Mouse (Mus musculus) small intestine, adult 2 months (tissue): ENCODE measurements around the gene Eif4a3. TPM values are rescaled to one million over a fixed set of nuclear protein-coding genes. Genes with fewer than 3 reads are reported as not detected.

Experiments used
- H3K27ac ChIP-seq: fragments of 200-500 bp; 2 replicates; pipeline ENCODE4 v1.5.1; 2012; ENCODE audit warnings: low read depth, low read length, control low read depth, inconsistent platforms; ENCODE audit not compliant: insufficient read depth
- H3K27me3 ChIP-seq: fragments of 200-500 bp; 2 replicates; pipeline ENCODE4 v1.6.1; 2012; ENCODE audit warnings: mild to moderate bottlenecking, moderate library complexity, low read length, inconsistent platforms; ENCODE audit not compliant: control insufficient read depth, insufficient read depth
- H3K36me3 ChIP-seq: fragments of 200-500 bp; 2 replicates; pipeline ENCODE4 v1.6.1; 2012; ENCODE audit warnings: mild to moderate bottlenecking, low read length, control low read depth, inconsistent platforms; ENCODE audit not compliant: control insufficient read depth, insufficient read depth
- H3K4me1 ChIP-seq: fragments of 200-500 bp; 2 replicates; pipeline ENCODE4 v1.6.1; 2012; ENCODE audit warnings: low read length, inconsistent platforms, mixed read lengths; ENCODE audit not compliant: control insufficient read depth, insufficient read depth, insufficient read length
- H3K4me3 ChIP-seq: fragments of 200-500 bp; 2 replicates; pipeline ENCODE4 v1.5.1; 2012; ENCODE audit warnings: low read depth, mild to moderate bottlenecking, control low read depth, inconsistent platforms, low read length, moderate library complexity
- CTCF ChIP-seq: fragments of 200-500 bp; IDR thresholded peaks from 2 replicates; pipeline ENCODE4 v1.5.1; 2012; ENCODE audit warnings: low read depth, mild to moderate bottlenecking, control low read depth, inconsistent platforms, low read length, moderate library complexity, mixed read lengths; ENCODE audit not compliant: insufficient replicate concordance, insufficient read length; ENCODE audit errors: extremely low read depth
- POLR2A ChIP-seq: fragments of 200-500 bp; IDR thresholded peaks from 2 replicates; pipeline ENCODE4 v1.6.1; 2012; ENCODE audit warnings: low read depth, mild to moderate bottlenecking, control low read depth, inconsistent platforms, low read length, moderate library complexity
- WGBS: fragments of 180-500 bp; shearing (Covaris S2); methylation state at CpG from one replicate; pipeline ENCODE4 v1.1.7; 2018; 5-methylcytosine and 5-hydroxymethylcytosine counted together
- polyA plus RNA-seq: library from polyadenylated mRNA; depleted of rRNA; stranded (reverse); fragments of >200 nt; gene quantifications from 2 replicates; pipeline ENCODE4 v1.2.3, GENCODE M21; 2012

The Eif4a3 gene
- polyA plus RNA-seq, 1 experiment, result 56.5 TPM

- Histone ChIP-seq H3K4me3 (no peak overlapping the region), H3K4me1 (no peaks in the 10 kb centered on the region), H3K27ac (no peak overlapping the region), H3K36me3 (peaks cover 3% of the 10 kb centered on the region; the same call in 1 of the 2 replicates), H3K27me3 (no peaks in the 10 kb centered on the region)
- 26% methylated on average over 3 of the region's 3 CpGs for WGBS
- TF ChIP-seq CTCF (no peak), POLR2A (no peak)
Measured at GRCm38 (mm10) chr11:119331970-119332369, 32.1 kb upstream of the Eif4a3 start.

GRCm38 (mm10) chr11:119330592-119330991 lies 30.7 kb upstream of the Eif4a3 start:
- Histone ChIP-seq H3K4me3 (no peak overlapping the region), H3K27me3 (no peaks in the 10 kb centered on the region), H3K27ac (no peak overlapping the region), H3K36me3 (peaks cover 6% of the 10 kb centered on the region; the same call in 1 of the 2 replicates), H3K4me1 (no peaks in the 10 kb centered on the region)
- TF ChIP-seq POLR2A (no peak), CTCF (no peak)
- 53% methylated on average over 4 of the region's 4 CpGs for WGBS

- Histone ChIP-seq H3K27me3 (no peaks in the 10 kb centered on the region), H3K36me3 (peaks cover 6% of the 10 kb centered on the region; the same call in 1 of the 2 replicates), H3K4me3 (no peak overlapping the region), H3K27ac (no peak overlapping the region), H3K4me1 (no peaks in the 10 kb centered on the region)
- no peak for TF ChIP-seq POLR2A
- peak; percentile 33; the same call in 1 of the 2 replicates for TF ChIP-seq CTCF
- 82% methylated on average over 1 of the region's 1 CpGs for WGBS
Measured at GRCm38 (mm10) chr11:119325068-119325467, 25.2 kb upstream of the Eif4a3 start.

- WGBS, result 80% methylated on average over 13 of the region's 13 CpGs
- Histone ChIP-seq H3K36me3 (peaks cover 6% of the 10 kb centered on the region), H3K27ac (no peak overlapping the region), H3K4me3 (no peak overlapping the region), H3K4me1 (no peaks in the 10 kb centered on the region), H3K27me3 (no peaks in the 10 kb centered on the region)
- TF ChIP-seq POLR2A (no peak), CTCF (no peak)
Measured at GRCm38 (mm10) chr11:119322521-119322920, 22.6 kb upstream of the Eif4a3 start.

GRCm38 (mm10) chr11:119316720-119317119 lies 16.8 kb upstream of the Eif4a3 start:
- Histone ChIP-seq H3K4me1 (peaks cover 8% of the 10 kb centered on the region), H3K27me3 (no peaks in the 10 kb centered on the region), H3K4me3 (no peak overlapping the region), H3K27ac (no peak overlapping the region), H3K36me3 (peaks cover 2% of the 10 kb centered on the region; the same call in 1 of the 2 replicates)
- TF ChIP-seq CTCF (no peak), POLR2A (no peak)
- WGBS, result 70% methylated on average over 4 of the region's 4 CpGs

- Histone ChIP-seq H3K36me3 (peaks cover 2% of the 10 kb centered on the region; the same call in 1 of the 2 replicates), H3K4me1 (peaks cover 8% of the 10 kb centered on the region), H3K27ac (peak overlapping the region; percentile 87), H3K27me3 (no peaks in the 10 kb centered on the region), H3K4me3 (peak overlapping the region; percentile 71)
- WGBS, result 22% methylated on average over 17 of the region's 17 CpGs
- TF ChIP-seq CTCF (no peak), POLR2A (peak; percentile 48; the same call in 1 of the 2 replicates)
Measured at GRCm38 (mm10) chr11:119314252-119314936, 14.5 kb upstream of the Eif4a3 start.

- Histone ChIP-seq H3K27ac (no peak overlapping the region), H3K4me3 (no peak overlapping the region), H3K4me1 (peaks cover 8% of the 10 kb centered on the region), H3K27me3 (no peaks in the 10 kb centered on the region), H3K36me3 (no peaks in the 10 kb centered on the region)
- WGBS, result 19% methylated on average over 10 of the region's 10 CpGs
- TF ChIP-seq POLR2A (no peak), CTCF (no peak)
Measured at GRCm38 (mm10) chr11:119310621-119311020, 10.7 kb upstream of the Eif4a3 start.

- Histone ChIP-seq H3K27me3 (no peaks in the 10 kb centered on the region), H3K4me3 (no peak overlapping the region), H3K4me1 (no peaks in the 10 kb centered on the region), H3K36me3 (no peaks in the 10 kb centered on the region), H3K27ac (no peak overlapping the region)
- WGBS, result 54% methylated on average over 11 of the region's 11 CpGs
- no peak for TF ChIP-seq POLR2A
Measured at GRCm38 (mm10) chr11:119307916-119308315, 8.0 kb upstream of the Eif4a3 start.
